Mouse (Mus musculus): ENCODE results near the gene Mmp17. TPM values are rescaled to one million over a fixed set of nuclear protein-coding genes. Genes with fewer than 3 reads are reported as not detected.
"Not testable (repeated sequence)": the region's sequence is repeated elsewhere in the genome, so short reads cannot be mapped to it uniquely, and the experiment has no call there.

The Mmp17 gene
- total RNA-seq, 4 experiments from 2014 or later = 0.53 to 0.91 (median 0.77) TPM

GRCm38 (mm10) chr5:129586471-129586870 is 2.5 kb downstream of the Mmp17 start:
- no peak for DNase-seq (ENCODE audit: low spot score)

GRCm38 (mm10) chr5:129590915-129591314 is 6.9 kb downstream of the Mmp17 start:
- no peak for DNase-seq (ENCODE audit: low spot score)

GRCm38 (mm10) chr5:129594116-129595114 is 10.4 kb downstream of the Mmp17 start:
- peak; percentile 78 for DNase-seq (ENCODE audit: low spot score)

- DNase-seq (ENCODE audit: low spot score) = no peak
Observed at GRCm38 (mm10) chr5:129602071-129602487, 18.1 kb downstream of the Mmp17 start.

- no peak for DNase-seq (ENCODE audit: low spot score)
Observed at GRCm38 (mm10) chr5:129607476-129607875, 23.5 kb downstream of the Mmp17 start.

GRCm38 (mm10) chr5:129611060-129611459 is 27.1 kb downstream of the Mmp17 start:
- DNase-seq (ENCODE audit: low spot score) = peak; percentile 39

- not testable (repeated sequence) for DNase-seq (ENCODE audit: low spot score)
Observed at GRCm38 (mm10) chr5:129620600-129620999, 36.6 kb downstream of the Mmp17 start.

- DNase-seq (ENCODE audit: low spot score) = no peak
Observed at GRCm38 (mm10) chr5:129621361-129621760, 37.4 kb downstream of the Mmp17 start.

- DNase-seq (ENCODE audit: low spot score) = no peak
Observed at GRCm38 (mm10) chr5:129626099-129626498, 42.1 kb downstream of the Mmp17 start.

- DNase-seq (ENCODE audit: low spot score) = not testable (repeated sequence)
Observed at GRCm38 (mm10) chr5:129626586-129626985, 42.6 kb downstream of the Mmp17 start.

- not testable (repeated sequence) for DNase-seq (ENCODE audit: low spot score)
Observed at GRCm38 (mm10) chr5:129632270-129633250, 48.6 kb downstream of the Mmp17 start.

- no peak for DNase-seq (ENCODE audit: low spot score)
Observed at GRCm38 (mm10) chr5:129650858-129651257, 66.9 kb downstream of the Mmp17 start.

GRCm38 (mm10) chr5:129657016-129657415 is 73.0 kb downstream of the Mmp17 start:
- no peak for DNase-seq (ENCODE audit: low spot score)

GRCm38 (mm10) chr5:129657931-129658330 is 74.0 kb downstream of the Mmp17 start:
- DNase-seq (ENCODE audit: low spot score) = no peak

Other genes starting within 250 kb of the Mmp17 start
- 10 to 100 TPM; 21.3 to 34.4 (median 25.8) TPM for gene Sfswap, start 82.9 kb upstream of the Mmp17 start, total RNA-seq (2022)
- gene Zfp11, start 85.9 kb downstream of the Mmp17 start, total RNA-seq (2022) = 1 to 10 TPM; 2.9 to 3.9 (median 3.1) TPM
- gene Sept14, start 124.3 kb downstream of the Mmp17 start, total RNA-seq (2022) = not detected
- 10 to 100 TPM; 86.3 to 98.9 (median 90.7) TPM for gene Mrps17, start 131.3 kb downstream of the Mmp17 start, total RNA-seq (2022)
- 1,000 to 10,000 TPM in 2 of 4 experiments, 100 to 1,000 TPM in 2; 969 to 1,032 (median 999) TPM for gene Nipsnap2, start 140.9 kb downstream of the Mmp17 start, total RNA-seq (2022)
- 1 to 10 TPM; 8.0 to 10.0 (median 8.6) TPM for gene Psph, start 203.3 kb downstream of the Mmp17 start, total RNA-seq (2022)

Data from heart, adult 8-10 months (tissue).